8 mouse cellular contexts compared by ENCODE assay signal in the genomic region with DNA sequence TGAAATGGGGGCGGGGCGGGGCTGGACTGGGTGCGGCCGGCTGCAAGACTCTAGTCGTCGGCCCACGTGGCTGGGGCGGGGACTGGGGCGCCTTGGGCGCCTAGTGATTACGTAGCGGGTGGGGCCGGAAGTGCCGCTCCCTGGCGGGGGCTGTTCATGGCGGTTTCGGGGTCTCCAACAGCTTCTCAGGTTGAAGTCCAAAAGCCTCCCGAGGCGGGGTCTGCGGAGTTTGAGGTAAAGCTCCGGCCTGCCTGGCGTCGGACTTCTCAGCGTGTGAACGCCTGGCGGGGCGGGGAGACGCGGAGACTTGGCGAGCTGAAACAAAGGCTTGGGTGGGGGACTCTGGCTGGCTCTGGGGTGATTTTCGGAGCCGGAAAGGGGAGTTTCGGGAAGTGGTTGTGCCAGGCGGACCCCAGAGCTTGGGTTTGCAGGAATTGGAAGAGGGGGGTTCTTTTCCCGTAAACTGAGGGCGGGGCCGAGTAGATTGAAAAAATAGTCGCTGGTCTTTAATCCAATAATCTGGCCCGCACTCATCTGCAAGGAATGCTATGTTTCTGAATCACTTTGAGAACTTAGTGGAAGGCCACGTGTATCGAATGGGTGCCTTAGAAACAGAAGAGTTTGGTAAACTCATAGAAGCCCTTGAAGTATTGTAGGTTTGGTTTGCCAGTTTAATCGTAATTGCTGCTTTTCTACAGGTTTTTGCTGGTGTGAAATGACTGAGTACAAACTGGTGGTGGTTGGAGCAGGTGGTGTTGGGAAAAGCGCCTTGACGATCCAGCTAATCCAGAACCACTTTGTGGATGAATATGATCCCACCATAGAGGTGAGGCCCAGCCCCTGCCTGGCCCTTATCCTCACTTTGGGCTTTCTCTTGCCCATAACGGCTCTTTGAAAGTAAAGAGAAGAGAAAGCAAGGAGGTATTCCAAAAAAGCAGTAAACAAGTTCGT. TPM values are rescaled to one million over a fixed set of nuclear protein-coding genes. Genes with fewer than 3 reads are reported as not detected.
DNase-seq lines count a peak whose midpoint lies in the region; ATAC-seq lines count a peak whose summit lies in the region.

A gene (plus strand): TSS at position 79 of the 951 bp plus-strand sequence.

- DNase-seq in R1 (ENCODE audit: low read depth, low spot score): peak; percentile 96
- DNase-seq in cerebellum, postnatal 25 days: peak; percentile 92 to 95
- DNase-seq in frontal cortex, postnatal 36 days (ENCODE audit: low spot score in 2 of 2): peak; percentile 94
- DNase-seq in left cerebral cortex, adult 11 months (ENCODE audit: low spot score): peak; percentile 87
- DNase-seq in lung, postnatal 4 days: peak; percentile 96 to 97
- DNase-seq in retina, postnatal 7 days (ENCODE audit: low read depth, low spot score): peak; percentile 76
- peak; percentile 93 for DNase-seq in urinary bladder, adult 2 months (ENCODE audit: low spot score)

- peak within 1 kb of the TSS; percentile 84 for H3K4me3 ChIP-seq in hindbrain, embryonic 15.5 days

- H3K27me3 ChIP-seq in hindbrain, embryonic 15.5 days: no peaks in the 10 kb centered on the region

- peak within 1 kb of the TSS; percentile 85 for H3K9ac ChIP-seq in hindbrain, embryonic 15.5 days

- peak; percentile 99 for ATAC-seq in hindbrain, embryonic 15.5 days (ENCODE audit: low FRiP score, low read depth)

- no peaks in the 10 kb centered on the region for H3K9me3 ChIP-seq in hindbrain, embryonic 15.5 days

- H3K4me2 ChIP-seq in hindbrain, embryonic 15.5 days: peak within 1 kb of the TSS; percentile 77

- H3K27ac ChIP-seq in hindbrain, embryonic 15.5 days (replicated peaks): peak within 1 kb of the TSS; percentile 94

- H3K4me1 ChIP-seq in hindbrain, embryonic 15.5 days (replicated peaks): peaks cover 15% of the 10 kb centered on the region

- 3% methylated on average over 46 of the region's 46 CpGs for WGBS in hindbrain, embryonic 15.5 days

- peaks cover 67% of the 10 kb centered on the region for H3K36me3 ChIP-seq in hindbrain, embryonic 15.5 days

RNA-seq across cellular contexts. Expression of the gene that starts here (rescaled TPM):
- 91.3 and 94.6 TPM in 2 replicates for polyA plus RNA-seq in hindbrain, embryonic 15.5 days (2015; fragmentation: Nextera tagmentation; extraction: Ambion mirVana)
- 32.4 and 36.7 TPM in 2 replicates for polyA plus RNA-seq in urinary bladder, adult 2 months (2012; rRNA removed)

Comparison
In these comparisons a context has a peak if more than half of its experiments do, and no peak if none do; other contexts are left out.
1. Peak in every context shown above with its lines: DNase-seq, ATAC-seq, H3K4me3 ChIP-seq and H3K27ac ChIP-seq.